Mouse (Mus musculus) embryonic facial prominence, embryonic 10.5 days (tissue): ENCODE data around the gene Tmem132b. TPM values are rescaled to one million over a fixed set of nuclear protein-coding genes. Genes with fewer than 3 reads are reported as not detected.

Experiments
- DNase-seq: peaks from one replicate; pipeline ENCODE4 v3.0.0-alpha.2; 2017; ENCODE audit warnings: low spot score
- H3K27ac ChIP-seq: fragments of 300-500 bp; sonication (generic); replicated peaks from 2 replicates; pipeline ENCODE4 v1.5.1; 2016; ENCODE audit warnings: mild to moderate bottlenecking
- H3K27me3 ChIP-seq: fragments of 300-500 bp; sonication (generic); replicated peaks from 2 replicates; pipeline ENCODE4 v1.6.1; 2016; ENCODE audit warnings: low read depth, mild to moderate bottlenecking; ENCODE audit not compliant: poor library complexity, severe bottlenecking
- H3K36me3 ChIP-seq: fragments of 300-500 bp; sonication (generic); replicated peaks from 2 replicates; pipeline ENCODE4 v1.6.1; 2016; ENCODE audit warnings: mild to moderate bottlenecking, moderate library complexity
- H3K4me1 ChIP-seq: fragments of 300-500 bp; sonication (generic); 2 replicates; pipeline ENCODE4 v1.6.1; 2016
- H3K4me3 ChIP-seq: fragments of 300-500 bp; sonication (generic); 2 replicates; pipeline ENCODE4 v1.5.1; 2016; ENCODE audit warnings: mild to moderate bottlenecking, moderate library complexity
- H3K9me3 ChIP-seq: fragments of 300-500 bp; sonication (generic); 2 replicates; pipeline ENCODE4 v1.6.1; 2016; ENCODE audit warnings: mild to moderate bottlenecking
- WGBS: fragments of 180-500 bp; shearing (Covaris S2); methylation state at CpG from one replicate; pipeline ENCODE4 v1.1.7; 2016; 5-methylcytosine and 5-hydroxymethylcytosine counted together
- polyA plus RNA-seq: library from polyadenylated mRNA; unstranded; fragments of >200 nt; fragmentation: Nextera tagmentation; extraction: Ambion mirVana; gene quantifications from 2 replicates; pipeline ENCODE4 v1.2.1, GENCODE M21; 2016

Gene Tmem132b
- polyA plus RNA-seq, 1 experiment from 2014 or later = 0.34 TPM

DNA sequence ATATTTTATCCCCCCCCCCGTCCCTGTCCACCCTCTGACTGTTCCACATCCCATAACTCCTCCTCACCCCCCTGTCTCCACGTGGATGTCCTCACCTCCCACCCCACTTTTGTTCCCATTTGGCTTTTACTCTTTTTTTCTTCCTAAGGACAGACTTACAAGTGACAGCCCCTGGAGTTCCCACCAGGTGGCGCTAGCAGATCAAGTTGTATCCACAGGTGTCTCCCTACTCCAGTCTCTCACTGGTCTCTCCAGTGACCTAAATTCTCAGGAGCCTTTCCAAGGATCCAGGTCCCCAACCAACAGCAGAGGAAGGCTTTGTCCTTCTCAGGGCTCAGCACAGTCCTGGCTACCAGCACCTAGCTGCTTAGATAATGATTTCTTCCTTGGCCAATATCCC lies 177.6 kb downstream of the Tmem132b start:
- H3K27ac ChIP-seq = no peak overlapping the region
- H3K4me1 ChIP-seq = no peaks in the 10 kb centered on the region
- no peaks in the 10 kb centered on the region for H3K9me3 ChIP-seq
- peak; percentile 68 for DNase-seq
- no peaks in the 10 kb centered on the region for H3K36me3 ChIP-seq
- H3K27me3 ChIP-seq = no peaks in the 10 kb centered on the region
- WGBS = 4% methylated on average over 3 of the region's 3 CpGs
- H3K4me3 ChIP-seq = no peak overlapping the region

DNA sequence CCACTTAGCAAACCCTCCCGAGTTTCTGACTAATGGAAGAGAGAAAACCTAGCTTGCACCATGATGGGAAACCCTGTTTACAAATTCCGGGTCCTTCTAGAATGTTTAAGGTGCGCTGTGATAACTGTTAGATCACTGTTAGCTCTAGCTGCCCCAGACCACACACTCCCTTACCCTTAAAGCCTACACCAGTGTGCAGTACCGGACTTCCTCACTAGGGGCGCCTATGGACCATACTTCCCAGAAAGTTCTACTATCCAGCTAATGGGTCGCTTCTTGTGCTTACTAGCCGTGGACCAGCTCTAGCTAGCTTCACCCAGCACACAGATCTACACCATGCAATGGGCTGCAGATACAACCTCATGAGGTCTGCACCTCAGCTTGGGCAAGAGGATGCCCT lies 195.2 kb downstream of the Tmem132b start:
- Histone ChIP-seq H3K36me3 (no peaks in the 10 kb centered on the region), H3K4me1 (no peaks in the 10 kb centered on the region), H3K27me3 (no peaks in the 10 kb centered on the region), H3K9me3 (peaks cover 22% of the 10 kb centered on the region), H3K27ac (no peak overlapping the region), H3K4me3 (no peak overlapping the region)
- 88% methylated on average over 7 of the region's 7 CpGs for WGBS
- DNase-seq = no peak

DNA sequence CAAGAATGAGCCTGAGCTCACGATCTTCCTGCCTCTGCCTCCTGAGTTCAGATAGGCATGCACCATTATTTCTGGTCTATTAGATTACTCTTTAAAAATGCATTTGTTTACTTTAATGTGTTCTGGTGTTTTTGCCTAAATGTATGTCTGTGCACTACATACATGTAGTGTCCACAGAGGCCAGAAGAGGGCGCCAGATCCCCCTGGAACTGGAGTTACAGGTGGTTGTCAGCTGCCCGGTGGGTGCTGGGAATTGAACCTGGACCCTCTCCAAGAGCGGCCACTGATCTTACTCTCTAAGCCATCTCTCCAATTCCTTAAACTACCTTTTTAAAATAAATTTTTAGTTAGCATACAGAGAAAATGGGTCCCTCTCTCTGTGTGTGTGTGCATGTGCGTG lies 195.9 kb downstream of the Tmem132b start:
- Histone ChIP-seq H3K4me3 (no peak overlapping the region), H3K9me3 (peaks cover 22% of the 10 kb centered on the region), H3K36me3 (no peaks in the 10 kb centered on the region), H3K4me1 (no peaks in the 10 kb centered on the region), H3K27me3 (no peaks in the 10 kb centered on the region), H3K27ac (no peak overlapping the region)
- WGBS = 85% methylated on average over 5 of the region's 5 CpGs
- DNase-seq = no peak

DNA sequence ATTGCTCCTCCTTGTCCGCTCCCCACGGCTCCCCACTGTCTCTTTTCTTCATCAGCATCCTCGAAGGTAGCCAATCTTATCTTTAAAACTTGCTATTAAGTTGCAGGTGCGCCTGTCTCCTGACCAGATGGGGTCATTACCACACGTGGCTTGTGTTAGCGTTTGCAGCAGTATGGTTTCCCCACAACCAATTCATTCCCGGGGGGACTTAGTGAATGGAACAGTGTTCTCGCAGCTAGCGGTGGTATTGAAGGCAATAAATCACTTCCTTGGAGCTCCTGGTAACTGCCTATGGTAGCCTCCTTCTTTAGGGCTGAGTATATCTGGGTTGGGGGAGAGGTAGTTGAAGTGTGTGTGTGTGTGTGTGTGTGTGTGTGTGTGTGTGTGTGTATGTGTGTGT lies 196.4 kb downstream of the Tmem132b start:
- H3K4me3 ChIP-seq = no peak overlapping the region
- no peaks in the 10 kb centered on the region for H3K4me1 ChIP-seq
- peaks cover 25% of the 10 kb centered on the region for H3K9me3 ChIP-seq
- H3K27ac ChIP-seq = no peak overlapping the region
- WGBS = 92% methylated on average over 9 of the region's 9 CpGs
- H3K36me3 ChIP-seq = no peaks in the 10 kb centered on the region
- no peak for DNase-seq
- H3K27me3 ChIP-seq = no peaks in the 10 kb centered on the region

DNA sequence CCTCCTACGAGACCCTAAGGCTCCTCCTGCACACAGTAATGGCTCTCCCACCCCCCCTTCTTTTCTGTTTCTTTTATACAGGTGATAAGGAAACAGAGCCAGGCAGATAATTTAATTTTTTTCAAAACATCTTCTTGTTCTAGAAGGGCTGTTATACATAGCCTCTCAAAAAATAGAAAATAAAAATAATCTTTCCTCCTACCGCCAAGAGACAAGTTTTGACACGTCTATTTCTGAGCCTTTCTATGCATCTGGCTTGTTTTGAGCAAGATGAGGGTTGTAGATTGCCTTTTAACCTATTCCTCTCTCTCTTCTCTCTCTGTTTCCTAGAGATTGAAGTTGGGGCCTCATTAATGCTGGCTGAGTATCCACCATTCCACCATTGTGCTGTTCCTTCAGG lies 196.9 kb downstream of the Tmem132b start:
- peaks cover 27% of the 10 kb centered on the region for H3K9me3 ChIP-seq
- no peaks in the 10 kb centered on the region for H3K4me1 ChIP-seq
- no peaks in the 10 kb centered on the region for H3K36me3 ChIP-seq
- DNase-seq = no peak
- WGBS = 86% methylated on average over 3 of the region's 3 CpGs
- H3K4me3 ChIP-seq = no peak overlapping the region
- no peak overlapping the region for H3K27ac ChIP-seq
- H3K27me3 ChIP-seq = no peaks in the 10 kb centered on the region

DNA sequence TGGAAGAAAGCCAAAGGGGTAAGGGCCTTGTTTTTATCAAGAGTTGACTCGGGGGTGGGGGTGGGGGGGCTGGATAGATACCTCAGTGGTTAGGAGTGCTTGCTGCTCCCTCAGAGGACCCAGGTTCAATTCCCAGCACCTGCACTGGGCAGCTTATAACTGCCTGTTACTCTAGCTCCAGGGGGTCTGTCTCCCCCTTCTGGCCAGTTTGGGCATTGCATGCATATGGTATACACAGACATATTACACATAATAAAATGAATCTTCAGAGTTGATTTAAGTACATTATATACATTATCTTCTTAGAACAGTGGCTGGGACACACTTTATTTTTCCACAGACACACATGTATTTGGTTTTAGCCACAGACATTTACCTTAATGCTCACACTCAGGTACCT lies 202.2 kb downstream of the Tmem132b start:
- Histone ChIP-seq H3K36me3 (no peaks in the 10 kb centered on the region), H3K4me3 (no peak overlapping the region), H3K27me3 (no peaks in the 10 kb centered on the region), H3K9me3 (peaks cover 11% of the 10 kb centered on the region; the same call in 1 of the 2 replicates), H3K27ac (no peak overlapping the region), H3K4me1 (no peaks in the 10 kb centered on the region)
- DNase-seq = no peak
- 91% methylated on average over 1 of the region's 1 CpGs for WGBS

DNA sequence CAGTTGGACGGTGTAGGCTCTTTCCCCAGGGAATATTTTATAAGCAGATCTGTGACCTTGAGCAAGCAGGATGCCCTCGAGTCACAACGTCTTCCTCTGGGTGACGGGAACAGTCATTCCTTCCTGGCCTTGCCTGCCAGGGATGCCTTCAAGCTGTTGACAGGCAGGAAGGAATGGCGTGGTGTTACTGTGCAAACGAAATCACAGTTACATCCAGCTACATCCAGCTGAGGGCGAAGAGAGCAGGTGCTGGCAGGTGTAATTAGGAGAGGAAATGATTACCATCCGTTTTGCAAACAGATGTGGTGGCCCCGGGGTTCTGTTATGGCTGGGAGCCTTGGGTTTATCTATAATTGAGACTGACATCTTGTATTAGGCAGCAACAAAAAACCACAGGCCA lies 205.5 kb downstream of the Tmem132b start:
- Histone ChIP-seq H3K4me1 (no peaks in the 10 kb centered on the region), H3K4me3 (no peak overlapping the region), H3K9me3 (peaks cover 11% of the 10 kb centered on the region; the same call in 1 of the 2 replicates), H3K36me3 (no peaks in the 10 kb centered on the region), H3K27me3 (no peaks in the 10 kb centered on the region), H3K27ac (no peak overlapping the region)
- peak; percentile 46 for DNase-seq
- 55% methylated on average over 9 of the region's 9 CpGs for WGBS

DNA sequence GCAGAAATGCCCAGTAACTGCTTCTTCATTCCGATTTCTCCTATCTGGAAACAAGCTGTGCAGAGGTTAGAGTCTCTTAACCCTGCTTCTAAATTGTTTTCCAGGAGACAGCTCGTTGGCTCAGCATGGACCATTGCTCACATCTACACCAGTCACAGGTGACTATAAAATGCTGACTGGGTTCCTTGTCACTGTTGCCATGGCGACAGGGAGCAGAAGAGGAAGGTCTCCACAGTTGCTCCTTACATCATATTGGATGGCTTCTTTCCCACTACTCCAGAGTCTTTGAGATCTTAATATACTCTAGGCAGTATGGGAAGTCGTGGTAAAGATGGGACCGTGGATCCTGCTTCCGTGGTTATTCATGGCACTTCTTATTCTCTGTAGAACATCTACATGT lies 211.9 kb downstream of the Tmem132b start:
- Histone ChIP-seq H3K36me3 (no peaks in the 10 kb centered on the region), H3K4me3 (no peak overlapping the region), H3K27me3 (no peaks in the 10 kb centered on the region), H3K9me3 (no peaks in the 10 kb centered on the region), H3K4me1 (no peaks in the 10 kb centered on the region), H3K27ac (no peak overlapping the region)
- 84% methylated on average over 6 of the region's 6 CpGs for WGBS
- no peak for DNase-seq

DNA sequence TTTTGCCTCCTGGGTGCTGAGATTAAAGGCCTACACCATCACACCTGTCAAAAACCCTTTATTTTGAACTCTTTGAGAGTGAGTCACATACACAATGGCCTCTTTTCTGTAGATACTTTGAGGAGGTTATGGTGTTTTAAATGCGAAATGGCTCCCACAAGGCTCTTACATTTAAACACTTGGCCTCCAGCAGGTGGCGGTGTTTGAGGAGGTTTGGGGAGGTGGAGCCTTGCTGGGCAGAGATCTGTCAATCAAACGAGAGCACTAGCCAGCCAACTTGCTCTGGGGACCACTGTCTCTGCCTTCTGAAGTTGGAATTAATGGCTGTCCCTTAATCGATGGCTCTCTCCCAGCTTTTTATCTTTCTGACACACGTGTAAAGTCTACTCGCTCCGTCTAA lies 214.2 kb downstream of the Tmem132b start:
- Histone ChIP-seq H3K27me3 (no peaks in the 10 kb centered on the region), H3K4me1 (no peaks in the 10 kb centered on the region), H3K36me3 (no peaks in the 10 kb centered on the region), H3K4me3 (no peak overlapping the region), H3K9me3 (no peaks in the 10 kb centered on the region; the same call in 1 of the 2 replicates), H3K27ac (no peak overlapping the region)
- WGBS = 65% methylated on average over 7 of the region's 7 CpGs
- peak; percentile 39 for DNase-seq

DNA sequence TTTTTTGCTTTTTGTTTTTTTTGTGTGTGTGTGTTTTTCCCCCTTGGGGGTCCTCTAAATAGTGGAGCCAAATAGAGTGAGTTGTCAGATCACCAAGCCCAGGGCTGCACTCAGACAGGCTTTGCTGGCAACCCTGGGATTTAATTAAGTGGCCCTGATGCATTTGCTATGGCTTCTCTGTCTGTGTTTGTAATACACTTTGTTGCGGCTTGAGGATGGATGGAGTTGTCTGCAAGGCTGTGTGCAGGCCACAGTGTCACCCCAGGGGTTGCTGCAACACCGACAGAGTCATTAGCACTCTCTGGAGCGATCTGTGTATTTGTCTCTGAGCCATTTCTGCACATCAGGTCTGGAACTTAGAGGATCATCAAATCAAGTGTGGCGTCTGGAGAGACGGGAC lies 219.9 kb downstream of the Tmem132b start:
- Histone ChIP-seq H3K9me3 (no peaks in the 10 kb centered on the region; the same call in 1 of the 2 replicates), H3K36me3 (no peaks in the 10 kb centered on the region), H3K27me3 (no peaks in the 10 kb centered on the region), H3K4me1 (no peaks in the 10 kb centered on the region), H3K27ac (no peak overlapping the region), H3K4me3 (no peak overlapping the region)
- 86% methylated on average over 5 of the region's 5 CpGs for WGBS
- no peak for DNase-seq

DNA sequence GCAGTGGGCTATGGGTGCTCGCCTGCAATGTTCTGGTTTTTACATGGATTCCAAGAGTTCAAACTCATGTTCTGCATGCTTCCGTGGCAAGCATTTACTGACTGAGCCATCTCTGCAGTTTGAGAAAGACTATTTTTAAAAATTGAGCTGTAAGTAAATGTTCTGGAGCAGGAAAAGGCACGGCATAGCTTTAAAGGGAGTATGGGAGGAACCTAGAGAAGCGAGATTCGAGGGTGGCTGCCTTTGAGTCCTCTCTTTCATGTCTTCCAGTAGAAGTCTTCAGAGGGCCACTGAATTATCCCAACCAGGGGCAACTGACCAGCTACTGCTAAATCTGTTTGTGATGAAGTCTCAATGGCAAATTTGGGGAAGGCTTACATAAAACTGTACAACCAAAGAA lies 221.0 kb downstream of the Tmem132b start:
- no peak for DNase-seq
- 83% methylated on average over 5 of the region's 5 CpGs for WGBS
- Histone ChIP-seq H3K4me1 (no peaks in the 10 kb centered on the region), H3K9me3 (no peaks in the 10 kb centered on the region; the same call in 1 of the 2 replicates), H3K4me3 (no peak overlapping the region), H3K27ac (no peak overlapping the region), H3K36me3 (no peaks in the 10 kb centered on the region), H3K27me3 (no peaks in the 10 kb centered on the region)

DNA sequence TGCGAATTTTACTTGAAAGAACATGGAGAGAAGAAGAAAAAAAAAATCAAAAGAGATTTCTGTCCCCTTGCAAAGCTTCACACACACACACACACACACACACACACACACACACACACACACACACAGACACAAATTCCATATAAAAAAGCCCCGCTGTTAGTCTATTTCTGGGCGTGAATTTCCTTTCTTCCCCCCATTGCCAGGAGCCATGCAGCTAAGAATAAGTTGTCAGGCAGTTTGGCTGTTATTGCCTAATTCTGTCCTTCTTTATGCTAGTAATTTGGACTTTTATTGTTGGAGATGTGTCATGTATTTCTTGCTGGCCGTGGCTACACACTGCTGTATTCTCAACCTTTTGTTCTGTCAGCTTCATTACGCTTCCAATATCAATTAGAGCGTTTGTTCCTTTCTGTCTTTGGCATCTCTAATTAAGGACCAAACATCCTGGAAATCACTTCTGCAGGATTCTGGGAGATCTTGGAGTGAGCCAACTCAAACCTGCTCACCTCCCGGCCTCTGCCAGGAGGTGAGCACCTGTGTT lies 225.5 kb downstream of the Tmem132b start:
- H3K4me1 ChIP-seq = no peaks in the 10 kb centered on the region
- no peak for DNase-seq
- H3K27me3 ChIP-seq = no peaks in the 10 kb centered on the region
- H3K4me3 ChIP-seq = no peak overlapping the region
- WGBS = 88% methylated on average over 7 of the region's 7 CpGs
- H3K27ac ChIP-seq = no peak overlapping the region
- no peaks in the 10 kb centered on the region for H3K36me3 ChIP-seq
- H3K9me3 ChIP-seq = no peaks in the 10 kb centered on the region

DNA sequence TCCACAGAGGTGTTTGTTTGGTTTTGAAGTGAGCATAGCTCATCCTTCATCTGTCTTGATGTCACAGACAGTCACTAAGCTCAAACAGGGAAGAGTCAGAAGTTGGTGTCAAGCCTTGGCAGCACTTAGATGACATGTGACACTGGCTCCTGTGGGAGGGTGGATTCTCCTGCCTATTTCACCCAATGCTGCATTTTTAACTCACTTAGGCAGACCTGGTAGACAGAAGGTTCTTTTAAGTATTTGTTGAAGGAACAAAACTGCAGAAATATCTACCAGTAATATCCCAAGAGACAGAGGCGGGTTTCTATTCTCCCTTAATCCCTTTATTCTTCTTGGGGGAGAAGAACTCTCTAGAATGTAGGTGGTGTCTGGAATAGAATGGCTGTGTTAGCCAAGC lies 226.9 kb downstream of the Tmem132b start:
- 80% methylated on average over 1 of the region's 1 CpGs for WGBS
- H3K27me3 ChIP-seq = no peaks in the 10 kb centered on the region
- H3K4me1 ChIP-seq = no peaks in the 10 kb centered on the region
- H3K36me3 ChIP-seq = no peaks in the 10 kb centered on the region
- H3K9me3 ChIP-seq = no peaks in the 10 kb centered on the region
- DNase-seq = no peak
- H3K4me3 ChIP-seq = no peak overlapping the region
- H3K27ac ChIP-seq = no peak overlapping the region

DNA sequence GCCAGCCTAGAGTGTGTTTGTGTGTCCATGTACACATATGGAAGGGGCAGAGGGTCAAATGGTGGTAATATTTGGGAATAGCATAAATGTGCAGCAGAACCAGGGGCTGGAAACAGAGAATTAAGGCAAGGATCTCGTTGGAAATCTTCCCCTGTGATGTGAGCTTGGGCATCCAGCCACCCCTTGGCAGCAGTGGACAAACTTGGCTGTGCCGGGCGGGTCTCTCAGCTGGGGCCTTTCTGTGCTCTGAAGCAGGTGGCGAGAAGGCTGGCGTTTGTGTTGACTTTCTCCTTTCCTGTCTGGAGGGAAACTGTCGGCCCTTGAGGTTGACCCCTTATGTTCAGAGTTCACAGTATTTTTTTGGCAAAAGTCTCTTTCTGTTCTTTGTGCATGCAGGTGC lies 235.4 kb downstream of the Tmem132b start:
- H3K27me3 ChIP-seq = no peaks in the 10 kb centered on the region
- no peak overlapping the region for H3K27ac ChIP-seq
- no peaks in the 10 kb centered on the region for H3K4me1 ChIP-seq
- H3K36me3 ChIP-seq = no peaks in the 10 kb centered on the region
- 0 out of 2 replicates have a peak, but pooled peaks cover 2% of the 10 kb centered on the region for H3K9me3 ChIP-seq
- no peak overlapping the region for H3K4me3 ChIP-seq
- WGBS = 75% methylated on average over 6 of the region's 6 CpGs
- no peak for DNase-seq
